Mouse (Mus musculus) lung, adult 2 months (tissue): ENCODE results near the gene Nvl. TPM values are rescaled to one million over a fixed set of nuclear protein-coding genes. Genes with fewer than 3 reads are reported as not detected.

ENCODE experiments used
- DNase-seq: peaks from one replicate; pipeline ENCODE4 v3.0.0; 2022
- H3K4me1 ChIP-seq: fragments of 200-500 bp; 2 replicates; pipeline ENCODE4 v1.6.1; 2011; ENCODE audit warnings: low read length; ENCODE audit not compliant: control insufficient read depth, insufficient read depth
- H3K4me3 ChIP-seq: fragments of 200-500 bp; replicated peaks from 2 replicates; pipeline ENCODE3; 2011; ENCODE audit warnings: low read depth, mild to moderate bottlenecking, control low read depth, low read length; ENCODE audit errors: extremely low read depth
- CTCF ChIP-seq: fragments of 200-500 bp; IDR thresholded peaks from 2 replicates; pipeline ENCODE4 v1.5.1; 2011; ENCODE audit warnings: mild to moderate bottlenecking, low read length, control low read depth; ENCODE audit not compliant: insufficient read depth
- POLR2A ChIP-seq: fragments of 200-500 bp; IDR thresholded peaks from 2 replicates; pipeline ENCODE4 v1.6.1; 2011; ENCODE audit warnings: low read depth, mild to moderate bottlenecking, control low read depth, low read length, borderline replicate concordance; ENCODE audit errors: extremely low read depth
- WGBS: fragments of 180-500 bp; shearing (Covaris S2); methylation state at CpG from one replicate; pipeline ENCODE4 v1.1.7; 2018; 5-methylcytosine and 5-hydroxymethylcytosine counted together
- polyA plus RNA-seq: library from polyadenylated mRNA; depleted of rRNA; stranded (reverse); fragments of >200 nt; gene quantifications from 2 replicates; pipeline ENCODE4 v1.2.3, GENCODE M21; 2012

Nvl gene
- polyA plus RNA-seq, 1 experiment, result 7.4 TPM

DNA sequence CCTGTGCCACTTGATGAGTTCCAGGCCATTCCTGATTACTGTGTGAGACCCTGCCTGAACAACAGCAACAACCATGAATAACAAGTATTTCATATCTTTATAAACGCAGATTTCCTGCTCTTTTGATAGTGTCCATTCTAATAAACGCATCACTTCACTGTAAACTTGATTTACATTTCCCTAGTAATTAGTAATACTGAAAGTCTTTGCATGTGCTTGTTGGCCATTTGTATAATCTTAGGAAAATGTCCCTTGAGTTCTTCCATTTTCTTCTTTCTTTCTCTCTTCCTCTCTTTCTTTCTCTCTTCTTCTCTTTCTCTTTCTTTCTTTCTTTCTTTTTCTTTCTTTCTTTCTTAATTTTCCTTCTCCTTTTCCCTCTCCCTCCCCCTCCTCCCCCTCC is 2.2 kb upstream of the Nvl start:
- Histone ChIP-seq H3K4me3 (no peak overlapping the region), H3K4me1 (peaks cover 8% of the 10 kb centered on the region; the same call in 1 of the 2 replicates)
- 72% methylated on average over 2 of the region's 2 CpGs for WGBS
- no peak for TF ChIP-seq POLR2A
- TF ChIP-seq CTCF, result no peak
- no peak for DNase-seq

DNA sequence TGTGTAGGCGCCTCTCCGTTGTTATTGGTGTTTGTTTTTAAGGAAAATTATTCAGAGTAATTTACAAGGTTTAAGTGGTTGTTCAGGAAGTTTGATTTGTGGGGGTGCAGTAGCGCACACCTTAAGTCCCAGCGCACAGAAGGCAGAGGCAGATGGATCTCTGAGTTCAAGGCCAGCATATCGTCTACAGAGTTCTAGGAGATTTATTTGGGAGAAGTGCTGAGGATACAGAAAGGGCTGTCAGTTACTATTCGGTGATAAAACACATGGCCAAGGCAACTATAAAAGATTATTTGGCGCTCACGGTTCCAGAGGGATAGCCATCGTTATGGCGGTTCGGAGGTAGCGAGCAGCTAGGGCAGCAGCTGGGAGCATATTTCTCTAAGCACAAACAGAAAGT is 962 bp upstream of the Nvl start:
- DNase-seq, result no peak
- H3K4me3 ChIP-seq, result peak overlapping the region; percentile 11
- H3K4me1 ChIP-seq, result peaks cover 8% of the 10 kb centered on the region; the same call in 1 of the 2 replicates
- TF ChIP-seq POLR2A (no peak), CTCF (no peak)
- 7% methylated on average over 12 of the region's 12 CpGs for WGBS

DNA sequence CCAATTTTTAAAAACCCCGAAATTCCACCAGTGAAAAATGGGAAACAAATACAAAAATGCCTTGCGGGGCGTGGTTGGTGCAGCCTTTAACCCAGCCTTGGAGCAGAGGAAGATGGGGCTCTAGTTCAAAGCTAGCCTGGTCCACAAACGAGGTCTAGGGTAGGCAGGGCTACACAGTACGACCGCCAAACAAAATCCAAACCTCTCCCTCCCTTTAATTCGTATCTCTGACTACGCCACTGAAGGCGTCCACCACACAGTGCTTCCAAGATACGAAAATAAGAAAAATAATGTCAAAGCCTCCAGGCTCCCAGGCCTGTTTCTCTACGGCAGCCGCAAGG is 425 bp downstream of the Nvl start:
- no peak for DNase-seq
- WGBS, result under 1% methylated on average over 12 of the region's 12 CpGs
- peaks cover 8% of the 10 kb centered on the region; the same call in 1 of the 2 replicates for H3K4me1 ChIP-seq
- peak overlapping the region; percentile 80 for H3K4me3 ChIP-seq
- TF ChIP-seq POLR2A, result no peak
- TF ChIP-seq CTCF, result no peak

GRCm38 (mm10) chr1:181138730-181139129 is 5.3 kb downstream of the Nvl start:
- no peak for DNase-seq
- WGBS, result 84% methylated on average over 7 of the region's 7 CpGs
- no peak overlapping the region for H3K4me3 ChIP-seq
- 0 out of 2 replicates have a peak, but pooled peaks cover 2% of the 10 kb centered on the region for H3K4me1 ChIP-seq
- no peak for TF ChIP-seq CTCF
- TF ChIP-seq POLR2A, result no peak

- TF ChIP-seq POLR2A (no peak), CTCF (no peak)
- Histone ChIP-seq H3K4me1 (no peaks in the 10 kb centered on the region), H3K4me3 (no peak overlapping the region)
- no peak for DNase-seq
- WGBS, result 90% methylated on average over 6 of the region's 6 CpGs
Measured at GRCm38 (mm10) chr1:181131915-181132314, 12.1 kb downstream of the Nvl start.

- no peak for DNase-seq
- H3K4me1 ChIP-seq, result no peaks in the 10 kb centered on the region
- no peak overlapping the region for H3K4me3 ChIP-seq
- TF ChIP-seq POLR2A, result no peak
- no peak for TF ChIP-seq CTCF
- 84% methylated on average over 9 of the region's 9 CpGs for WGBS
Measured at GRCm38 (mm10) chr1:181126766-181127165, 17.2 kb downstream of the Nvl start.

GRCm38 (mm10) chr1:181125916-181126315 is 18.1 kb downstream of the Nvl start:
- H3K4me3 ChIP-seq, result no peak overlapping the region
- DNase-seq, result no peak
- no peaks in the 10 kb centered on the region for H3K4me1 ChIP-seq
- no peak for TF ChIP-seq CTCF
- TF ChIP-seq POLR2A, result no peak
- 96% methylated on average over 3 of the region's 3 CpGs for WGBS

GRCm38 (mm10) chr1:181124145-181124544 is 19.9 kb downstream of the Nvl start:
- no peak for TF ChIP-seq POLR2A
- TF ChIP-seq CTCF, result no peak
- Histone ChIP-seq H3K4me3 (no peak overlapping the region), H3K4me1 (no peaks in the 10 kb centered on the region)
- 93% methylated on average over 2 of the region's 2 CpGs for WGBS
- no peak for DNase-seq

DNA sequence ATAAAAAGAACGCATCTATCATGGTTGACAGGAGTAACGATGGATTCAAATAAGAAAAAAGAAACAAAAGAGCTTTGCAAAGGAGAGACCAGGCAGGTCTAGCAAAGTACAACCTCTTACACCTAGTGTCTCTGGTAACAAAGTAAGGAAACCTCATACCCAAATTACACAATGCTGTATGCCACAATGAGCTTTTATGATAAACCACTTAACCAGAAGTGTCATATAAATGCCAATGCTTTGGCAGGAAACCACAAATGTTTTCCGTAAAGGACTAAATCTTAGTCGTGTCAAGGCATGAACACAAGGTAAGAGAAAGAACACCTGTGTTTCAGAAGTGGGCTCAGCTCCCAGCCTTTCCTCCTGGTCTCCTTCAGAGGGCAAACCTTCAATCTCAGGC is 26.9 kb downstream of the Nvl start:
- Histone ChIP-seq H3K4me1 (no peaks in the 10 kb centered on the region), H3K4me3 (no peak overlapping the region)
- whole genome bisulfite sequencing, result 80% methylated on average over 4 of the region's 4 CpGs
- DNase-seq, result no peak
- TF ChIP-seq POLR2A, result no peak
- TF ChIP-seq CTCF, result no peak

DNA sequence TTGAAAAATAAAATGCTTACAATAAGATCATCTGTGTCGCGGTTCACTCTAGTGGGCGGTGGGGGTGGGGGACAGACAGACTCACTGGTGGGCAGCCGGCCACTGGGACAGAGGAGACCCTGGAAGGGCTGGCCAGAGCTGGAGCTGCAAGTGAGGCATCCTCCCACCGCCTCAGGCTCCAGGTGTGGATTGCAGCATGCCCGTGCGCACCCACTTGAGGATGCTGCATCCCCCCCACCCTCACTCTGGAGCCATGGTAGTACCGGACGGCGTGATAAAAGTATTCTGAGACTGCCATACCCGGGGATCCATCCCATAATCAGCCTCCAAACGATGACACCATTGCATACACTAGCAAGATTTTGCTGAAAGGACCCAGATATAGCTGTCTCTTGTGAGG is 54.0 kb downstream of the Nvl start:
- no peak overlapping the region for H3K4me3 ChIP-seq
- WGBS, result 80% methylated on average over 12 of the region's 12 CpGs
- no peak for DNase-seq

DNA sequence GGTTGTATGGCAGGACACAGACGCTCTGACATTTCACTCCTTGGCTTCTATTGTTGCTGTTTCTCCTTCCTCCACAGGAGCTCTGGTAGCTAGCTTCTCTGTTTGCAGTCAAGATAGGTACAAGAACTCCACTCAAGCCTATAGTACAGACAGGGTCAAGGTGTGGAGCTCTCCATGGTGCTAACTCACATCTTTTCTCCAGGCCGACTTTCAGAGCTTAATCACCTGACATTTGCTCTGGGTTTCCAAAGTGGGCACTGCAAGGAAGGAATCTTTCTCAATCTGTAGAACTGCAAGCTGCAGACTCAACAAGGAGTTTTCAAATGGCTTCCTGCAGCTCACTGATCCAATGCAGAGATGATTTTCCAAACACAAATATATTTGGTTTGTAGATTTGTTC is 60.0 kb downstream of the Nvl start:
- Histone ChIP-seq H3K4me1 (no peaks in the 10 kb centered on the region), H3K4me3 (no peak overlapping the region)
- WGBS, result 37% methylated on average over 2 of the region's 2 CpGs
- DNase-seq, result no peak
- no peak for TF ChIP-seq CTCF
- TF ChIP-seq POLR2A, result no peak

More for the DNA sequence above, 54.0 kb downstream of the Nvl start:
- no peak for TF ChIP-seq CTCF
- no peak for TF ChIP-seq POLR2A
- H3K4me1 ChIP-seq, result no peaks in the 10 kb centered on the region
